Mouse (Mus musculus) 3134 (cell line): Measurements from ENCODE around the gene Oaz1.
"Not testable (repeated sequence)": the region's sequence is repeated elsewhere in the genome, so short reads cannot be mapped to it uniquely, and the experiment has no call there.

Source experiments
- DNase-seq: peaks from one replicate; pipeline ENCODE4 v3.0.0-alpha.2; 2011; ENCODE audit warnings: low spot score; ENCODE audit not compliant: insufficient read length; ENCODE audit errors: extremely low read depth

Gene Oaz1

DNA sequence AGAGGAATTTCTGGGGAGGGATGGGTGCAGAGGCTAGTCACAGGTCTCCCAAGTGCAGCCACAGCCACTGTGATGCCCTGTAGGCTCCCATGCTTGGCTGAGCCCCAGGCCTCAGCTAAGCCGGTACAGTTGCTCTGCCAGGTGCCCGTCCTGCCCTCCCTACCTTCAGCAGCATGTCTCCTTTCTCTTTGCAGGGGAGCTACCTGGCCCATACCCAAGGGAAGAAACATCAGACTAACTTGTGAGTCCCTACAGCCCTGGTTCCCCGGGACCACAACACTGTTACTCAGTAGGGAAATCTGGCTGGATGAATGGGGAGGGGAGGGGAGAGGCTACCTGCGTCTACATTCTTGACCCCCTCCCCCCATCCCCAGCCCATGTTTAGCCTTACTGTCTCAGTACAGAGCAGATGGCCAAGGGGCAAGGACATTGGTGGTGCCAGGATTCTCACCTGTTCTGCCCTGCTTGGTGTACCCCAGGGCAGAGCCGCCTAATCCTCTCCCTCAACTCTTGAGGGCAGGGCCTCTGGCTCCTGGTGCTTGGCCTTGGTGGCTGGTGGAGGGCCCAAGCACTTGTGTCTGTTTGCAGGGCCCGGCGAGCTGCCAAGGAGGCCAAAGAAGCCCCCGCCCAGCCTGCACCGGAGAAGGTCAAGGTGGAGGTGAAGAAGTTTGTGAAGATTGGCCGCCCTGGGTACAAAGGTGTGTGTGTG lies 24.1 kb upstream of the Oaz1 start:
- no peak for DNase-seq

DNA sequence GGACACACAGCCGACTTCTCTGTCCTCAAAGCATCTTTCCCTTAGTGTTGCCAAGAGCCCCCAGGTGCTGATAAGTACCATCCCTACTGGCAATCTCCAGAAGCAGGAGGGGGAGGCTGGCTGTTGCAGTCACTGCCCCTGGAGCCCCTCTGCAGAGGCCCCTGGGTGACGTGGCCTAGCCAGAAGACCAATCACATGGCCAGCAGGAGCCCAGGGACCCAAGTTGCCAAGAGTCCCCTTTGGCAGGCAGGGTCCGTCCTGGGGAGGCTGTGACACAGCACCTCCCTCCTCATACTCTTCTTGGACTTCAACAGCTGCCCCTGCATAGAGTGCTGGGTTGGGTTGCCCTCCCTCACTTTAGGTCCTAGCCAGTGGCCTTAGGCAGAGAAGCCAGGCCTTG lies 23.5 kb upstream of the Oaz1 start:
- DNase-seq, result no peak

- no peak for DNase-seq
These were observed 22.1 kb upstream of the Oaz1 start for GRCm38 (mm10) chr10:80804340-80804739.

- no peak for DNase-seq
These were observed 21.5 kb upstream of the Oaz1 start, which contains the start of gene Amh for GRCm38 (mm10) chr10:80804916-80805315. TSS of gene Amh (plus strand) at chr10:80805243.

GRCm38 (mm10) chr10:80805322-80805721 lies 21.1 kb upstream of the Oaz1 start:
- DNase-seq, result no peak

DNA sequence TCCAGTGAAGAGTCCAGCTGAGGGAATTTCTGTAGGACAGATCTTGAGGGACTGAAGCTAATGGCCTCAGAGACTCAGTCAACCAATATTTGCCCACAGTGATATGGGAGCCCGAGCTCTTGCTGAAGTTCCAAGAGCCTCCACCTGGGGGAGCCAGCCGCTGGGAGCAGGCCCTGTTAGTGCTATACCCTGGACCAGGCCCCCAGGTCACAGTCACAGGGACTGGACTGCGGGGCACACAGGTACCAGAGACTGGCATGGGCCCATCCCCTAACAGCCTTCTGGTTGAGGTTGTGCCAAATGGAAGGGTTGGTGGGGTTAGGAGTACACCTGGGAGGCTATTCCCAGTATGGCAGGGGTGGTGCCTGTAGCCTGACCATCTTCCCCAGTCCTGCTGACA lies 20.5 kb upstream of the Oaz1 start:
- DNase-seq, result peak; percentile 47

DNA sequence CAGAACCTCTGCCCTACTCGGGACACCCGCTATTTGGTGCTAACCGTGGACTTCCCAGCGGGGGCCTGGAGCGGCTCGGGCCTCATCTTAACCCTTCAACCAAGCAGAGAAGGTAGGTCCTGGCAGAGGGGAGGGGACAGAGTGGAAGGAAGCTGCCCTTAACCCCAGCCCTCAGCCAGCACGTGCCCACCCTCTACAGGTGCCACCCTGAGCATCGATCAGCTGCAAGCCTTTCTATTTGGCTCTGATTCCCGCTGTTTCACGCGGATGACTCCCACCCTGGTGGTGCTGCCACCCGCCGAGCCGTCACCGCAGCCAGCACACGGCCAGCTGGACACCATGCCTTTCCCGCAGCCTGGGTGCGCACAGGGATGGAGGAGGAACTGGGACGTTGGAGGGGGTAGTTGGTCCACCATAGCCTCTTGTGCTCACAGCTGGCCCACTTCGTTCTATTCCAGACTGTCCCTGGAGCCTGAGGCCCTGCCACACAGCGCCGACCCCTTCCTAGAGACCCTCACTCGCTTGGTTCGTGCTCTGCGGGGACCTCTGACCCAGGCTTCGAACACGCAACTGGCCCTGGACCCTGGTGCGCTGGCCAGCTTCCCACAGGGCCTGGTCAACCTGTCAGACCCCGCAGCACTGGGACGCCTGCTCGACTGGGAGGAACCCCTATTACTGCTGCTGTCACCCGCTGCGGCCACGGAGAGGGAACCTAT lies 20.0 kb upstream of the Oaz1 start:
- no peak for DNase-seq

DNA sequence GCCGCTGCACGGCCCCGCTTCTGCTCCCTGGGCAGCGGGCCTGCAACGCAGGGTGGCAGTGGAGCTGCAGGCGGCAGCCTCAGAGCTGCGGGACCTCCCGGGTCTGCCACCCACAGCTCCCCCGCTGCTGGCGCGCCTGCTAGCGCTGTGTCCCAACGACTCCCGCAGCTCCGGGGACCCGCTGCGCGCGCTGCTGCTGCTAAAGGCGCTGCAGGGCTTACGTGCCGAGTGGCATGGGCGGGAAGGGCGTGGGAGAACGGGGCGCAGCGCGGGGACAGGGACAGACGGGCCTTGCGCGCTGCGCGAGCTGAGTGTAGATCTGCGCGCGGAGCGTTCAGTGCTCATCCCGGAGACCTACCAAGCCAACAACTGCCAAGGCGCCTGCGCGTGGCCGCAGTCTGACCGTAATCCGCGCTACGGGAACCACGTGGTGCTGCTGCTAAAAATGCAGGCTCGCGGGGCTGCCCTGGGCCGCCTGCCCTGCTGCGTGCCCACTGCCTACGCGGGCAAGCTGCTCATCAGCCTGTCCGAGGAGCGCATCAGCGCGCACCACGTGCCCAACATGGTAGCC lies 19.3 kb upstream of the Oaz1 start:
- DNase-seq, result no peak

GRCm38 (mm10) chr10:80808099-80808984 lies 18.1 kb upstream of the Oaz1 start:
- DNase-seq, result no peak

DNA sequence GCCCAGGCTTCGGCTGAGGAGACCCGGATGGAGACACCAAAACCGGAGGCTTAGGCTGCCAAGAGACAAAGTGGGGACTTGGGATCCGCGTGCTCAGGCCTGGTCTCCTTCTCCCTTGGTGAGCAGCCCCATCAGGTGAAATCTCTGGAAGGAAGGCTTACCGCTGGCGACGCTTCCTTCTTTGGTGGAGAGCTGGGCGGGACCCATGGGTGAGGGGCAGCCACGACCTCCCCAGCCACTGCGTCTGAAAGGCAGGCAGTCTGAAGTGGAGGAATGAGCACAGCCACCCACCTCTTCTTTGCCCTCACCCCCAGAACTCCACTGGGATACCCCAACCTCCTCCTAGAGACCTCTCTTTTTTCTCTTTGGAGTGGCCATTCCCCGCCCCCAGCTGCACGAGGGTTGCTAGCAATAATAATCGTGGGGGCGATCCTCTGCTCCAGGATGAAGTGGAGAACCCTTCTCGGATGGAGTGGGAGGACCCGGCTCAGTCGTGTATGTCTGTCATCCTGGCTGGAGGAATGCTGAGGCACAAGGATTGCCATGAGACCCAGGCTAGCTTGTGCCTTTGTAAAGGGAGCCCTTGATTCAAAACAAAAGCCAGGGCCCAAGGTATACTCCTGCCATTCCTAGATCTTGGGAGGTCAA lies 17.3 kb upstream of the Oaz1 start:
- DNase-seq, result no peak

DNA sequence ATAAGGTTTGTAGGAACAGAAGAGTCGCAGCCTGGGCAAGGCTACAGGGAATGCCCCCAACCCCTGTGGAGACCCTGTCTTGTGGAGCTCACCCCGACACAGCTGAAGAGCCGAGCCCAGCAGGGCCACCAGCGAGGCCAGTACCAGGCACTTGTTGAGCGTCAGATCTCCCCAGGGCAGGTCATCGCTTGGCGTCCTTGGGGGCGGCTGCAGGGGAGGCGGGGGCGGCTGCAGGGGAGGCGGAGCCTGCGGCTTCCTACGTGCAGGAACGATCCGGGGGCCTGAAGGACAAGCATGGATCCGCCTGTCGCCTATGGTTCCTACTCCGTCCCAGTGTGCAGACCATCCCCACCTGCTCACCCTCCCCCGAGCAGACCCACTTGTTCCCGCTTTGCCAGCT lies 16.4 kb upstream of the Oaz1 start:
- no peak for DNase-seq

DNA sequence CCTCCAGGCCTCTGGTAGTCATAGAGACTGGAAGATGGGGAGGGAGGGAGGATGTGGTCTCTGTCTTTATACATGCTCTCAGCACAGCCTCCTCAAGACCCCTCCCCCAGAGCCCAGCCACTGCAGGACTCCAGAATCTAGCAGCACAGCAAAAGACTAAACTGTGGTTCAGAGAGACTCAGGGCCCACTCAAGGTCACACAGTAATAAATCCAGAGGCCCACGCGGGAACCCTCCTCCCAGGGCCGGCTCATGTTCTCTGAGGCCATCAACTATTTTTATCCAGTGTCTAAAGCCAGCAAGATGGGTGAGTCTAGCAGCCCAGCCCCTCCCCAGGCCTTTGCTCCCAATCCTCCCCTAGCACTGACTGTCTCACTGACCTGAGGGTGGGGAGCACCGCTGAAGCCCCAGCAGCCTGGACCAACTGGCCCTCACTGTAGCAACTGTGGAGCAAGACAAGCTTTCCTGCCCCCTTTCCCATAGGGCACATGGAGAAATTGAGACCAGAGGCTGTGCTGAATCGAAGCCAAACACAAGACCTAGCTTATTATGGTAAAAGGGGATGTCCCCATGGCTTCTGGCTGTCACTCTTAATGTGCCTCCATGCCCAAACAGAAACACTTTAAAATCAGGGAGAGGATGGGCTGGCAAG lies 13.9 kb upstream of the Oaz1 start:
- DNase-seq, result no peak

GRCm38 (mm10) chr10:80813366-80813765 lies 13.1 kb upstream of the Oaz1 start, which contains the start of gene Jsrp1:
TSS of gene Jsrp1 (minus strand) at chr10:80813498.
- no peak for DNase-seq

DNA sequence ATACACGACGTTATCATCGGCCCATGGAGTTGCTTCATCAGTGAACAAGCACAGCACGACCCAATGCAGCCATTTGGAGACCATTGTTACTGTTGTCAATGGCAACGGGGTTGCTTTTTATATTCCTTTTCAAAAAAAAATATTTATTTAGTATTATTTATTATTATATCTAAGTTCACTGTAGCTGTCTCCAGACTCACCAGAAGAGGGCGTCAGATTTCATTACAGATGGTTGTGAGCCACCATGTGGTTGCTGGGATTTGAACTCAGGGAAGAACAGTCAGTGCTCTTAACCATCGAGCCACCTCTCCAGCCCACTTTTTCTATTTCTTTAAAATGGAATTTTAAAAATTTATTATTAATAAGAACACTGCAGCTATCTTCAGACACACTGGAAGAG lies 11.7 kb upstream of the Oaz1 start:
- no peak for DNase-seq

- not testable (repeated sequence) for DNase-seq
These were observed 10.2 kb upstream of the Oaz1 start for GRCm38 (mm10) chr10:80816303-80816702.

DNA sequence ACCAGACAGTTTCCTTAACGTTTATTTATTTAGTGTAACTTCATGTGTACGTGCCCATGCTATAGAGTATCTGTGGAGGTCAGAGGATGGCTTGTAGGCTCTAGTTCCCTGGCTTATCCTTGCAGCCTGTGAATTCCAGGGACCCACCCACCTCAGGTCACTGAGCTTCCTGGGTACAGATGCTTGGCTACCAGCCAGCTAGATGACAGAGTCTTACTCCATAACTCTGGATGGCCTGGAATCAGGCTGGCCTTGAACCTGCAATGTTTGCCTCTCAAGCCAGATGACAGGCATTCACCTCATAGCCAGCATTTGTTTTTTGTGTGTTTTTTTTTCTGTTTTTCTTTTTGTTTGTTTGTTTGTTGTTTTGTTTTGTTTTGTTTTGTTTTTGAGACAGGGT lies 9.3 kb upstream of the Oaz1 start:
- DNase-seq, result no peak

- DNase-seq, result not testable (repeated sequence)
These were observed 8.5 kb upstream of the Oaz1 start for GRCm38 (mm10) chr10:80817955-80818354.

- no peak for DNase-seq
These were observed 7.7 kb upstream of the Oaz1 start for GRCm38 (mm10) chr10:80818599-80819281.

DNA sequence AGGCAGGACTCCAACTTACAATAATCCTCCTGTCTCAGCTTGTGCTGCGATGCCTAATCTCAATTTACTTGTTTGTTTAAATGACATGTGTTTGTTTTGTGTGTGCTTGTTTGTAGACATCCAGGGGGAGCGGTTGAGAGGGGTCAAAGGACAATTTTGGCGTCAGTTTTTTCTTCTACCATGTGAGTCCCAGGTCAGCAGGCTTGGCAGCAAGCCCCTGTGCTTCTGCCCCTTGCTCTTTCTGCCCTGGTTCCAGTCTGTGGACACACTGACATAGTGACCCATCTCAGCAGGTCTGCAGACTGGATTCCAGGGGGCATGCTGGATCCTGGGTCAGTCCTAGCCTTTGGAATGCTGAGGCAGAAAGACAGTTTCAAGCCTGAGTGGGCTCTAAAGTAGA lies 7.0 kb upstream of the Oaz1 start:
- DNase-seq, result no peak
